Mouse (Mus musculus) 3134 (cell line): ENCODE measurements at regions not wholly inside any gene's neighbourhood (a gene's known extent, or its start where the extent isn't known, plus 50 kb on each side); places are given as distances from the start of the nearest gene placed in this dataset.
A peak's percentile ranks its signal among the peaks of the same experiment; 100 is the strongest.

Source experiments
- DNase-seq: peaks from one replicate; pipeline ENCODE4 v3.0.0-alpha.2; 2011; ENCODE audit warnings: low spot score; ENCODE audit not compliant: insufficient read length; ENCODE audit errors: extremely low read depth

GRCm38 (mm10) chr2:71636590-71636989 lies 90.0 kb upstream of the Dlx2 start:
- no peak for DNase-seq

- DNase-seq, result peak; percentile 36
Measured at GRCm38 (mm10) chr2:71640251-71640650, 93.7 kb upstream of the Dlx2 start.

GRCm38 (mm10) chr2:71644038-71644470 lies 97.5 kb upstream of the Dlx2 start:
- DNase-seq, result peak; percentile 90

GRCm38 (mm10) chr2:71647914-71648497 lies 97.4 kb upstream of the Itga6 start:
- no peak for DNase-seq

GRCm38 (mm10) chr2:71651662-71652061 lies 93.8 kb upstream of the Itga6 start:
- no peak for DNase-seq

GRCm38 (mm10) chr2:71652261-71652801 lies 93.1 kb upstream of the Itga6 start:
- peak; percentile 70 for DNase-seq

- DNase-seq, result no peak
Measured at GRCm38 (mm10) chr2:71654817-71655503, 90.5 kb upstream of the Itga6 start.

GRCm38 (mm10) chr2:71655504-71656390 lies 89.7 kb upstream of the Itga6 start:
- no peak for DNase-seq

GRCm38 (mm10) chr2:71656611-71657244 lies 88.7 kb upstream of the Itga6 start:
- DNase-seq, result no peak

- no peak for DNase-seq
Measured at GRCm38 (mm10) chr2:71661438-71661837, 84.0 kb upstream of the Itga6 start.

- DNase-seq, result no peak
Measured at GRCm38 (mm10) chr2:71661986-71662385, 83.4 kb upstream of the Itga6 start.

- DNase-seq, result no peak
Measured at GRCm38 (mm10) chr2:71663453-71663852, 82.0 kb upstream of the Itga6 start.

GRCm38 (mm10) chr2:71666927-71667326 lies 78.5 kb upstream of the Itga6 start:
- peak; percentile 43 for DNase-seq

GRCm38 (mm10) chr2:71667746-71668145 lies 77.7 kb upstream of the Itga6 start:
- DNase-seq, result no peak

- no peak for DNase-seq
Measured at GRCm38 (mm10) chr2:71670228-71670790, 75.1 kb upstream of the Itga6 start.

- no peak for DNase-seq
Measured at GRCm38 (mm10) chr2:71670882-71671281, 74.5 kb upstream of the Itga6 start.

- DNase-seq, result no peak
Measured at GRCm38 (mm10) chr2:71673087-71673920, 72.1 kb upstream of the Itga6 start.

GRCm38 (mm10) chr2:71680746-71681145 lies 64.7 kb upstream of the Itga6 start:
- DNase-seq, result no peak

GRCm38 (mm10) chr2:71681148-71681547 lies 64.3 kb upstream of the Itga6 start:
- DNase-seq, result no peak

- DNase-seq, result no peak
Measured at GRCm38 (mm10) chr2:71683375-71683774, 62.0 kb upstream of the Itga6 start.
